Mouse (Mus musculus) liver, postnatal 0 days (tissue): ENCODE data around the gene Cdk14.

ENCODE experiments used
- CTCF ChIP-seq: sonication (generic); IDR thresholded peaks from 2 replicates; pipeline ENCODE4 v1.5.1; 2016; ENCODE audit warnings: antibody characterized with exemption, low read depth
- EP300 ChIP-seq: IDR thresholded peaks from 2 replicates; pipeline ENCODE4 v1.6.1; 2016; ENCODE audit warnings: antibody characterized with exemption, low read depth, mild to moderate bottlenecking

DNA sequence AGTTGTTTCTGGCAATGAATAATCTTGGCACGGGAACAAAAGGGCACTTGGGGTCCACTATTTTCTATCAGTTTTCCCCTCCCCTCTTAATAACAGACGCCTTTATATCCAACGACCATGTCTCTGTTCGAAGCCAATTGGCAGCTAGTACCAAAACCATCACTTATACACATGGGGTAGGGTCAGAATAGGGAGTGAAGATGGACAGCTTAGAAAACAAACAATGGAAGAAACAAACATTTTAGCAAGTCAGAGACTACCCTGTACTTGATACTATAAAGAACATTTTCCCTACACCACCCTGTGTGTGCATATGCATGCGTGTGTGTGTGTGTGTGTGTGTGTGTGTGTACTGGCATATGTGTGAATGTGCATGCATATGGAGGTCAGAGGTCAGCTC is 386.7 kb downstream of the Cdk14 start:
- TF ChIP-seq CTCF: no peak
- no peak for TF ChIP-seq EP300
